ENCODE assay signal across 9 mouse cellular contexts in genomic region chr2:105126691-105127530, GRCm38 (mm10). TPM values are rescaled to one million over a fixed set of nuclear protein-coding genes. Genes with fewer than 3 reads are reported as not detected.
DNase-seq lines count a peak whose midpoint lies in the region; ATAC-seq and TF ChIP-seq lines count a peak whose summit lies in the region.
"Had no signal": no experiment of that assay in that cellular context is flagged by ENCODE, and none has a peak within 500 bp of the region (broad histone marks: within the 10 kb centered on the region; RNA-seq: fewer than 3 reads in every experiment).

No protein-coding gene starts in this region.

- H3K9ac ChIP-seq in forebrain, embryonic 11.5 days (ENCODE audit: low read length), result no peak overlapping the region
- no peak overlapping the region for H3K9ac ChIP-seq in midbrain, embryonic 13.5 days (replicated peaks)

- peak; percentile 88 for DNase-seq in heart, adult 11 months
- DNase-seq in heart, adult 18-20 months, result no peak
- peak; percentile 73 for DNase-seq in forebrain, embryonic 11.5 days (ENCODE audit: low spot score)
- DNase-seq in kidney, adult 18-20 months, result peak; percentile 43
- DNase-seq in thymus, adult 2 months, result no peak
- DNase-seq in left cerebral cortex, adult 8-10 months (ENCODE audit: low spot score in 2 of 2), result no peak
- DNase-seq in lung, adult 2 months, result no peak

- peaks cover 94% of the 10 kb centered on the region for H3K27me3 ChIP-seq in forebrain, embryonic 11.5 days (ENCODE audit: control insufficient read depth, insufficient read depth, low read length)
- H3K27me3 ChIP-seq in midbrain, embryonic 13.5 days, result peaks cover 96% of the 10 kb centered on the region
- peaks cover 39% of the 10 kb centered on the region for H3K27me3 ChIP-seq in thymus, adult 2 months (ENCODE audit: control insufficient read depth, insufficient read depth, low read length)
- H3K27me3 ChIP-seq: CH12.LX had no signal

- peak overlapping the region; percentile 23 for H3K4me3 ChIP-seq in forebrain, embryonic 11.5 days (ENCODE audit: low read depth, low read length)
- peak overlapping the region; percentile 24 for H3K4me3 ChIP-seq in midbrain, embryonic 13.5 days (replicated peaks)
- H3K4me3 ChIP-seq in thymus, adult 2 months (ENCODE audit: control insufficient read depth, insufficient read depth, low read length), result no peak overlapping the region
- H3K4me3 ChIP-seq in lung, adult 2 months (replicated peaks; ENCODE audit: extremely low read depth, low read depth, low read length), result no peak overlapping the region

- TF ChIP-seq CTCF in thymus, adult 2 months (IDR thresholded peaks at IDR 0.05; ENCODE audit: borderline replicate concordance, control insufficient read depth, extremely low read depth, insufficient read depth, low read length, poor library complexity), result no peak
- TF ChIP-seq CTCF in lung, adult 2 months (IDR thresholded peaks at IDR 0.05; ENCODE audit: insufficient read depth, low read length), result no peak

- WGBS in forebrain, embryonic 11.5 days, result under 1% methylated on average over 88 of the region's 92 CpGs
- WGBS in midbrain, embryonic 13.5 days, result under 1% methylated on average over 88 of the region's 92 CpGs
- 4% methylated on average over 91 of the region's 92 CpGs for WGBS in thymus, adult 2 months
- WGBS in lung, adult 2 months, result 3% methylated on average over 81 of the region's 92 CpGs

- TF ChIP-seq POLR2A in thymus, adult 2 months (IDR thresholded peaks at IDR 0.05; ENCODE audit: control insufficient read depth, extremely low read depth, insufficient read depth, low read length, poor library complexity), result no peak
- TF ChIP-seq POLR2A in lung, adult 2 months (IDR thresholded peaks at IDR 0.05; ENCODE audit: borderline replicate concordance, extremely low read depth, low read depth, low read length), result no peak

- ATAC-seq in forebrain, embryonic 11.5 days (replicated peaks; ENCODE audit: low FRiP score), result peak; percentile 7; the same call in 1 of the 2 replicates
- ATAC-seq in midbrain, embryonic 13.5 days, result peak; percentile 32

- H3K27ac ChIP-seq in forebrain, embryonic 11.5 days (ENCODE audit: low read depth, low read length), result no peak overlapping the region
- no peak overlapping the region for H3K27ac ChIP-seq in midbrain, embryonic 13.5 days
- no peak overlapping the region for H3K27ac ChIP-seq in thymus, adult 2 months (ENCODE audit: control insufficient read depth, insufficient read depth, low read length)

- H3K4me1 ChIP-seq in forebrain, embryonic 11.5 days (replicated peaks; ENCODE audit: control insufficient read depth, insufficient read depth, low read length), result peaks cover 14% of the 10 kb centered on the region
- H3K4me1 ChIP-seq in midbrain, embryonic 13.5 days (replicated peaks), result peaks cover 22% of the 10 kb centered on the region
- no peaks in the 10 kb centered on the region for H3K4me1 ChIP-seq in thymus, adult 2 months (replicated peaks; ENCODE audit: control insufficient read depth, insufficient read depth, low read length)
- H3K4me1 ChIP-seq in lung, adult 2 months (ENCODE audit: control insufficient read depth, insufficient read depth, low read length), result peaks cover 4% of the 10 kb centered on the region; the same call in 1 of the 2 replicates

- H3K9me3 ChIP-seq in forebrain, embryonic 11.5 days (ENCODE audit: control insufficient read depth, low read length), result no peaks in the 10 kb centered on the region
- no peaks in the 10 kb centered on the region for H3K9me3 ChIP-seq in midbrain, embryonic 13.5 days

- no peaks in the 10 kb centered on the region for H3K36me3 ChIP-seq in forebrain, embryonic 11.5 days (ENCODE audit: control insufficient read depth, insufficient read depth, low read length)
- H3K36me3 ChIP-seq in midbrain, embryonic 13.5 days, result no peaks in the 10 kb centered on the region
- no peaks in the 10 kb centered on the region for H3K36me3 ChIP-seq in thymus, adult 2 months (ENCODE audit: control insufficient read depth, insufficient read depth, low read length)

- peak overlapping the region; percentile 40 for H3K4me2 ChIP-seq in forebrain, embryonic 11.5 days (ENCODE audit: low read depth, low read length, severe bottlenecking)
- peak overlapping the region; percentile 36 for H3K4me2 ChIP-seq in midbrain, embryonic 13.5 days (replicated peaks)

RNA-seq across cellular contexts. Expression of gene Wt1, which starts 0.6 kb away (rescaled TPM):
- 1 to 10 TPM; 4.1 to 6.8 TPM for total RNA-seq in heart, adult 18-20 months (2021)
- 0.11 and 0.15 TPM in 2 replicates for polyA plus RNA-seq in forebrain, embryonic 11.5 days (2014; fragmentation: Nextera tagmentation; extraction: Ambion mirVana)
- 0.11 TPM in 1 of 2 replicates, not detected in the other for polyA plus RNA-seq in midbrain, embryonic 13.5 days (2015; fragmentation: Nextera tagmentation; extraction: Ambion mirVana)
- 2.0 and 3.9 TPM in 2 replicates for polyA plus RNA-seq in thymus, adult 2 months (2012; rRNA removed)
- total RNA-seq in left cerebral cortex, adult 8-10 months (2022), result under 1 TPM; 0.32 to 0.79 (median 0.53) TPM
- polyA plus RNA-seq in lung, adult 2 months (2012; rRNA removed), result 4.9 and 12.0 TPM in 2 replicates
- total RNA-seq: CH12.LX had no signal

RNA-seq across cellular contexts. Expression of gene Gm11060, which starts 35.1 kb away (rescaled TPM):
- not detected for total RNA-seq in heart, adult 18-20 months (2021)
- not detected in 2 replicates for polyA plus RNA-seq in forebrain, embryonic 11.5 days (2014; fragmentation: Nextera tagmentation; extraction: Ambion mirVana)
- polyA plus RNA-seq in midbrain, embryonic 13.5 days (2015; fragmentation: Nextera tagmentation; extraction: Ambion mirVana), result not detected in 2 replicates
- polyA plus RNA-seq in thymus, adult 2 months (2012; rRNA removed), result not detected in 2 replicates
- total RNA-seq in left cerebral cortex, adult 8-10 months (2022), result not detected
- polyA plus RNA-seq in lung, adult 2 months (2012; rRNA removed), result not detected in 2 replicates
- total RNA-seq: CH12.LX had no signal

Comparison
In these comparisons a context has a peak if more than half of its experiments do, and no peak if none do; other contexts are left out.
1. DNase-seq: peak in heart, adult 11 months (single experiment), forebrain, embryonic 11.5 days (single experiment) and kidney, adult 18-20 months (single experiment); none in heart, adult 18-20 months (0 of 2), thymus, adult 2 months (single experiment), left cerebral cortex, adult 8-10 months (0 of 2) and lung, adult 2 months (single experiment).
2. H3K4me3 ChIP-seq: peak in forebrain, embryonic 11.5 days (single experiment) and midbrain, embryonic 13.5 days (single experiment); none in thymus, adult 2 months (single experiment) and lung, adult 2 months (single experiment).